Mouse (Mus musculus) neutrophil, adult 5-6 weeks (primary cell): ENCODE data around the gene Mcl1. TPM values are rescaled to one million over a fixed set of nuclear protein-coding genes. Genes with fewer than 3 reads are reported as not detected.
A peak's percentile ranks its signal among the peaks of the same experiment; 100 is the strongest.
"Not testable (repeated sequence)": the region's sequence is repeated elsewhere in the genome, so short reads cannot be mapped to it uniquely, and the experiment has no call there.

Source experiments
- ATAC-seq: fragments of 151-379, 151-347 bp; 2 replicates; pipeline ENCODE4 v1.8.0; 2017; ENCODE audit warnings: mild to moderate bottlenecking, moderate TSS enrichment; ENCODE audit not compliant: insufficient number of reproducible peaks, poor library complexity, low FRiP score, severe bottlenecking; ENCODE audit errors: extremely low read depth
- total RNA-seq: library from RNA; stranded (forward); fragments of 200-1000 nt; gene quantifications from 2 replicates; pipeline ENCODE4 v1.2.3, GENCODE M21; 2017

Mcl1 gene
- 1,463 and 1,559 TPM in 2 replicates for total RNA-seq

- ATAC-seq = peak; percentile 81
Observed at GRCm38 (mm10) chr3:95658236-95658867, at the start of gene Mcl1. Gene Mcl1 (plus strand): TSS chr3:95658788.

DNA sequence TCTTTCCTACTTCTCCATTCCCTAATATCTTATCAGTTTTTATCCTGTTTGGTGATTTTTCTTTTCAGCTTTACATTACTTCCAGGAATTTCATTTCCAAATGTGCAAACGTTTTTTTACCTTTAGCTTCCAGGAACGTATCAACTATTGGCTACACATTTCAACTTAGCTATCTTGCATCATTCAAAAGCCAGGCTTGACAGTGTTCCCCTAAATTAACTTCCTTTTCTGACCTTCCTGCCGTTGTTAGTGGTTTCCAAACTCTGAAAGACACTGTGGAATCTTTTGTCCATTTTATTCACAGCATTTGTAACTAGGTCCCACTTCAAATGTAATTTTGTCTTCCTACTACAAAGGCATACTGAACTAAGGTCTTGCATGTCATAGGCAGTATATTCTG is 49.4 kb upstream of the Mcl1 start:
- no peak for ATAC-seq

GRCm38 (mm10) chr3:95613996-95614395 is 44.6 kb upstream of the Mcl1 start:
- ATAC-seq = no peak

DNA sequence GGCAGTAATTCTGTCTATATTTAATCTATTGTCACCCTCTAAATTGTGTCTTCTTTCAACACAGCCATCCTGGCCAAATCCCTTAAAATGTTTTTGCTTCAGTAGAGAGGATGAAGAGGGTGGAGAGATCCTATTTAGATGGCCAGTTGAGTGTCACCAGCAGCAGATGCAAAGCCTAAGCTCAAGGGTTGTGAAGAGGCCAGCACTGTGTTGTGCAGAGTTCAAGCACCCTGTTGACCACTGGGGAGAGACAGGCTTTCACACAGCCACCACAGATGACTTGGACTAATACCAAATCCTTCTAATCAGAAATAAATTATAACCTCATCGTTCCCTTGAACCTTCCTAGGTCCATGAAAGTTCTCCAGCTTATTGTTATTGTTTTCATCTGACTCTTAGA is 40.1 kb upstream of the Mcl1 start:
- ATAC-seq = no peak

- no peak for ATAC-seq
Observed at GRCm38 (mm10) chr3:95621241-95621640, 37.3 kb upstream of the Mcl1 start.

- not testable (repeated sequence) for ATAC-seq
Observed at GRCm38 (mm10) chr3:95622421-95622820, 36.2 kb upstream of the Mcl1 start.

GRCm38 (mm10) chr3:95623551-95623950 is 35.0 kb upstream of the Mcl1 start:
- ATAC-seq = no peak

DNA sequence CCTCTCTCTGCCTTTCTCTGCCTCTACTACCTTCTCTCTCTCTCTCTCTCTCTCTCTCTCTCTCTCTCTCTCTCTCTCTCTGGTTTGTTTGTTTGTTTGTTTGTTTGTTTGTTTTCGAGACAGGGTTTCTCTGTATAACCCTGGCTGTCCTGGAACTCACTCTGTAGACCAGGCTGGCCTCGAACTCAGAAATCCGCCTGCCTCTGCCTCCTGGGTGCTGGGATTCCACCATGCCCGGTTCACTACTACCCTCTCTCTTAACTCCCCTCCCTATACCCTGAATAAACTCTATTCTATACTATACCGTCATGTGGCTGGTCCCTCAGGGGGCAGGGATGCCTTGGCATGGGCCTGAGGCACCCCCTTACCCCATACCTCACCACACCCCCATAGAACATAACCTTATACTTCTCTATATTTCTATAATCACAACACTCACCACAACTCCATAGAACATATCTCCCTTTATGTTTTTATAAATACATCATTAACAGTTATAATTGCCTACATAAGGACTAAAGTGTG is 34.5 kb upstream of the Mcl1 start:
- not testable (repeated sequence) for ATAC-seq

- ATAC-seq = peak; percentile 95
Observed at GRCm38 (mm10) chr3:95624628-95625503, 33.7 kb upstream of the Mcl1 start, which contains the start of gene Ensa. Gene Ensa (plus strand): TSS chr3:95624993.

GRCm38 (mm10) chr3:95627763-95628162 is 30.8 kb upstream of the Mcl1 start:
- ATAC-seq = no peak

GRCm38 (mm10) chr3:95629755-95630154 is 28.8 kb upstream of the Mcl1 start:
- no peak for ATAC-seq

GRCm38 (mm10) chr3:95630856-95631255 is 27.7 kb upstream of the Mcl1 start:
- no peak for ATAC-seq

GRCm38 (mm10) chr3:95631304-95631703 is 27.3 kb upstream of the Mcl1 start:
- no peak for ATAC-seq

DNA sequence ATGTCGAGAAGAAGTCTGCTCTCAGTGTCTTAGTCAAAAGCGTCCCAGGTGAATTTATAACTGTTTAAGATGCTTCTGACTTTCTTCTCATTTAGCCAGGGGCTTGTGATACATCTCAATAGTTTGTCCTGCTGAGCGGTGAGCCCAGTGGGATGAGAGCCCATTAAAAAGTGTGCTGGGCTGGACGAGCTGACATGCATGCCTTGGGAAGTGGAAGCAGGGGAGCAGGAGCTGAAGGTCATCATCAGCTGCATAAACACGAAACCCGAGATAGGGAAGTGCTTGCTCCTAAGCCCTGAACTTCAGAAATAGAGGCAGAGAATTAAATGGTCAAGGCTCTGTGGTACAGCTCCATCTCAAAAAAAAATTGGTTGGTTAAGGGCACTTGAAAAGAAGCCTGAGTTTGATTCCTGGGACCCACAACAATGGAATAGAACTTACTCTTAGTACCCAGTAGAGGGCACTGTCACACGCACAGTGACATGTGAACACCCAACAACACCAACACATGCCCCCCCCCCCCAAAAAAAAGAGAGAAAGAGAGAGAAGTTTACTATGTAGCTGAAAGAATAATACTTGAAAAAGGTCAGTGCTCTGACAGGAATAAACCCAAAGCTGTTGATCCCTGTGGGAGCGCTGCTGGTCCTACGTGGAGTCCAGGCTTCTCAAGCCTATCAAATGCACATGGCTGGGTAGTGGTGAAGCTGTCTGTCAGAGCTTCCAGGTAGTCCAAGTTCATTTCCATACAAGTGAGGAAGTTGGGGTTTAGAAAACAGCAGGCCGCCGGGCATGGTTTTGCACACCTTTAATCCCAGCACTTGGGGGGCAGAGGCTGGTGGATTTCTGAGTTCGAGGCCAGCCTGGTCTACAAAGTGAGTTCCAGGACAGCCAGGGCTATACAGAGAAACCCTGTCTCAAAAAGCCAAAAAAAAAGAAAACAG is 25.7 kb upstream of the Mcl1 start:
- peak; percentile 62 for ATAC-seq

DNA sequence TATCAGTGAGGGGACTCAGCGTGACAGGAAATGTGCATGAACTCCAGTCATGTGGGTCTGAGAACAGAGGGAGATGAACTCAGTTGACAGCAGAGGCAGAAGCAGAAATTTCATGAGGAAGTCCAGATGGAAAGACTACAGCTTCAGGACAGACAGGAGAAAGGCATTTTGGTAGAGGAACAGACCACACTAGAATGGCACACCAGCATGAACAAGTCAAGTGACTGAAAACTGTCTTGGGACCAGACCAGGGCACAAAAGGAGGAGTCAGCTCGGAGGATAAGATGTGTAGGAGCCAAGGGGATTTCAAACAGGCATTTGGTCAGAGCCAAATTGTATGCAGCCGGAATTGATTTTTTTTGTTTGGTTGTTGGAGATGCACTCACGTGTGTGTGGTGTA is 23.0 kb upstream of the Mcl1 start:
- ATAC-seq = no peak

DNA sequence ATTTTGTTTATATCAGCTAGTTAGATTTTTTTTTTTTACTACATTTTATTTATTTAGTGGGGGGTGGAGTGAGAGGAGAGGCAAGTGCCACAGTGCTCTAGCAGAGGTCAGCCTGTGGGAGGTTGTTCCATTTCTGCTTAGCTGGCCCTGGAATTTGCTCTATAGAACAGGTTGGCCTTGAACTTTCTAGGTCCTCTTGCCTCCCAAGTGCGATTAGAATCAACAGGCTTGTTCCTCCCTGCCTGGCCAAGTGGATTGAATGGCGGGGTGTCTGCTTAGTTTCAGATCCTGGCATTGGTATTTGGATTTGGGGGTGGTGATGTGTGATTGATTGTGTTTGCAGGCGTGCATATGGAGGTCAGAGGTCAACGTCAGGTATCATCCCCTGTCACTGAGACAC is 22.5 kb upstream of the Mcl1 start:
- no peak for ATAC-seq

DNA sequence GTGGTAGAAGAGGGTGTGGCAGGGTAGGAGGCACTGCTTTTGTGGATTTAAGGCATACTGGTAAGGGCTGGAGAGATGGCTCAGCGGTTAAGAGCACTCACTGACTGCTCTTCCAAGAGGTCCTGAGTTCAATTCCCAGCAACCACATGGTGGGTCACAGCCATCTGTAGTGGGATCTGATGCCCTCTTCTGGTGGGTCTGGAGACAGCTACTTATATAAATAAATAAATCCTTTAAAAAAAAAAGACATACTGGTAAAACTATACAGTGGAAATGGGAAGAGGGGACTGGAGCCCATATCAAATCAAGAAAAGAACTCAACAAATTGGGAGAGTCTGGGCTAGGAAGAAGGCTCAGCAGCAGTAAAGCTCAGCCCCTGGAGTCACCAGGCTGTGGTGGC is 18.9 kb upstream of the Mcl1 start:
- ATAC-seq = no peak

- no peak for ATAC-seq
Observed at GRCm38 (mm10) chr3:95643097-95643496, 15.5 kb upstream of the Mcl1 start.
